Mouse (Mus musculus) embryo, embryonic 10.5 days (tissue): ENCODE results near the gene Mast3.

Source experiments
- DNase-seq: peaks from one replicate; pipeline ENCODE4 v3.0.0-alpha.2; 2015; ENCODE audit warnings: low spot score

Gene Mast3

DNA sequence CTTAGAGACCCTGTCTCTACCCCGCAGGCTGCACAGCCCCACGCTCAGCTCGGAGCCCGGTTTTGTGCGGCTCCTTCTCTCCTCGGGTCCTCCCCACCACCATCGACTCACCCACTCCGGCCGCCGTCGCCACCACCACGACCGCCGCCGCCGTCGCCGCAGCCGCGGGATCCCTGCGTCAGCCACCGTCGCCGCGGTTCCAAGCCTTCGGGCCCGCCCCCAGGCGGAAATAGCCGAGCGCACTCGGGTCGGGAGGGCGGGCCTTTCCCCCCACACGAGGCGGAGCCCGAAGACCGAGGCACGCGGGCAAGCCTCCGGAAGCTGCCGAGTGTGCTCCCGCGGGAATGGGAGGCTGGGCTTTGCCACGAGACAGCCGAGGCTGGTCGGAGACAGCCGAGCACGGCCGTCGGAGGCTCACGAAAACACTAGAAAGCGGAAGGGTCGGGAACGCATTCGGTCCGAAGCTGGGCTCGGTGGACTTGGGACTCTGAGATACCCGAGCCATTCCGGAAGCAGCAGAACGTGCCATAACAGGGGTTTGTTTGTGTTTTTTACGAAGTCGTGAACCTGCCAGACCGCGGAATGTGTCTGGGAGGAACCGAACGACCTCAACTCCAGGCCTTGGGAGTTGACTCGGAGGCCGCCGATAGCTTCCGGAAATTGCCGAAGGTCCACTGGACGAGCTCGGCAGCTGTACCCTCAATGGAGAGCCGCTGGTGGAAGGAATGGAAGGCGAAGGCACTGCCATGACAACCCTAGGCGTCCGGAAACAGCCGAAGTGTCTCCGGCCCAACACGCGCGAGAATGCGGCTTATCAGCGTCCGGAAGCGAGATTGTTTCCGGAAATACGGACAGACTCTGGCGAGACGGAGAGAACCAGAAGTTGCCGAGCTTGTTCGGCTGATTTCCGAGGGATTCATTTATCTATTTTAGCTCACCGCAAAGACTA is 28.1 kb downstream of the Mast3 start, which contains the start of gene Pik3r2:
TSS of gene Pik3r2 (minus strand) at position 218 of the 949 bp plus-strand sequence.
- peak; percentile 98 for DNase-seq

DNA sequence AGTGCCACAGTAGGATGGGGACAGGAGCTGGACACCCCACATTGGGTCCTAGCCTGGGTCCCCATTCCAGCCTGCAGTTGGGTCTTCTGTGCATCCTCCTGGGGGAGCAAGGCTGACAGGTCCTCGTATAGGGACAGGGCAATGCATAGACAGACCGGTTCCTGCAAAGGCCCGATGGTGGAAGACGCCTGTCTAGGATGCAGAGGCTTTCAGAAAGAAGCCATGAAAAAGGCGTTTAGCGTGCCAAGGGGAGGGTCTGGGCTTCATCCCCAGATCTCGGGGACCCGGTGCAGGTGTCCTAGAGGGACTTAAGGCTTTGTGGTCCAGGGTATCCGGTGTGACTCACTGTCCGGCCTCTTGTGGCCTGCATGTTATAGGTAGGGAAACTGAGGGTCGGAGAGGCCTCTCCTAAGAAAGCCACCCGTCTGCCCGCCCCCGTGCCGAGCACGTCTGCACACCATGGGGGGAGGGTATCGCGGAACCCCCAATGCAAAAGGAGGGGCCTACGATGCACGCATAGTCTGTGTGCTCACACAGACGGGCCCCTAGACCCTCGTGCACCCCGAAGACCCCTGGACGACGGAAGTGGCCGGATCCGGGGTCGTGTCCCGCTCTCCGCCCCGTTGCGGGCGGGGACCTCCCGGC is 28.9 kb downstream of the Mast3 start:
- no peak for DNase-seq

DNA sequence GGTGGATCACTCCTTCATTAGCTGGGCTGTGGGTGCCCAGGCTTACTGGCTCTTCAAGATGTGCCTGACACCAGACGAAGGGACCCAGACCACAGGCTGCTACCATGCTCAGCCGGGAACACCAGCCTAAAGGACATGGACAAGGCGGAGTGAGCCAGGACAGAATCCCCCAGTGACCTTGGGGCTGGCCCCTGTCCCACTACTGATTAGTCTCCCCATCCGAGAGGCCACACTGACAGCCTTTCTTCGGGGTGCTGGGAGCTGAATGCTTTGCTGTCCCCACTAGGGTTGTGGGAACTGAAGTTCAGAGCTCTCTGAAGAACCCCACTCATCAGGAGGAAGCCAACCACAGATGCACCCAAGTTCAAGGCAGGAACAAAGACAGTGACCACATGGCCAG is 29.6 kb downstream of the Mast3 start:
- DNase-seq: no peak

DNA sequence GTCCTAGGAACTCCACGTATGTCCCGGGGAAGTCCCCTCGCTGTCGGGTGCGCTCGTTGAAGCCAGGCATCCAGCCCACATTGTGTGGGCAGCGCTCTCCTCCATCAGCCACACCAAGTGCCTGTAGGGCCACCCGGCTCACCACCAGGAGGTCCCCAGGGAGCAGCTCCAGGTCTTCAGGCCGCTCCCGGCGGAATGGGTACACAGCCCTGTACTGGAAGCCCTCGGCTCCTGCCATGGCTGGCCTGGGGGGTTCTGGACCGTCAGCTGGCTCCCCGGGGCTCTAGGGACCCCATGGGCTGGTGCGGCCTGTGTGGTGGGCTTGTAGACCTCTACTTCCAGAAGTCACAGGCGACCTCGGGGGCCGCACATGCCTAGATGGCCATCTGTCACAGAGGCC is 30.1 kb downstream of the Mast3 start:
- no peak for DNase-seq

DNA sequence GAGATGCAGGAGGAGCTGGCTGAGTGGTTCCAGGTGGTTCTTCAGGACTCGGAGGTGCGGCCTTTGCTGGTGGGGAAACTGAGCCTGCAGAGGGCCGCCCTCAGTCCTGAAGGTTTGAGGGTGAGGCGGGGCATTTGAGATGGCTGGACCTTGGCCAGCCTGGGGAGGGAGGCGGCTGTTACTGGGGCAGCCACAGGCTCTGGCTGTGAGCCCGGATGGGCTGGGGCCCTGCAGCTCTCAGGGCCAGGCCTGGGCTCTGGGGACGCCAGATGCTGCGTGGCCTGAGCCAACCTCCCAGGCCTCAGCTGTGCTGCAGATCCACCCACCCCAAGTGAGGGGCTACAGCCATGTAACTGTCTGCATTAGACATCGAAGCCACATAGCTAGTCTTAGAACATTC is 31.0 kb downstream of the Mast3 start:
- no peak for DNase-seq

DNA sequence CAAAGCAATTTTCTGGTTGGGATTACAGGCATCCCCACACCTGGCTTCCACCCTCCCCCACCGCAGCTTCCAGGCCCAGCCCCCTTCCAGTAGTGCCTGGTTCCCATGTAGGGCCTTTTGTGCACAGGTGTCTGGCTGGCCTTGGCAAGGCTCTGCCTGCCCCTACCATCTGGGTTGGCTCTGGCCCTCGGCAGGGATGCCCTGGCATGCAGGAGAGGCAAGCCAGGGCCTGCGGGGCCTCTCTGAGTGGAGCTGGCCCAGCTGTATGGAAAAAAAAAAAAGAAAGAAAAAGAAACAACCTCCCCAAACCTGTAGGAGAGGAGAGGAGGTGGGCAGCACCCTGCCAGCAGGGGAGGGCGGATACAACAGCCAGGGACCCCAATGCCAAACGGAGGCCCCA is 31.4 kb downstream of the Mast3 start:
- DNase-seq: no peak

DNA sequence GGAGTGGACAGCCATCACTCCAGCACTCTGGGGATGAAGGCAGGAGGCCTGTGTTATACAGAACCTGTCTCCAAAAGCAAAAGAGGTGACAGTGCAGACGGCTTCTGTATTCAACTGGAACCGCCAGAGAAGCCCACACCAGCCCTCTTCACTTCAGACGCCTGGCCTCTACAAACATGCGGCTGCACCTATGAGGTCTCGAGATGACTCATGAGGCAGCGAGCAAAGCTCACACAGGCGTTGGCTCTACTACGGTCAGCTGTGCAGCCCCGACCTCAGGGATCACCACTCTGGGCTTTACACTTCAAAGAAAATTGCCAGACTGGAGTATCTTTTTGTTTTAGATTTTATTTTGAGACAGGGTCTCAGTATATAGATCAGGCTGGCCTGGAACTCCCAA is 32.0 kb downstream of the Mast3 start:
- DNase-seq: no peak

DNA sequence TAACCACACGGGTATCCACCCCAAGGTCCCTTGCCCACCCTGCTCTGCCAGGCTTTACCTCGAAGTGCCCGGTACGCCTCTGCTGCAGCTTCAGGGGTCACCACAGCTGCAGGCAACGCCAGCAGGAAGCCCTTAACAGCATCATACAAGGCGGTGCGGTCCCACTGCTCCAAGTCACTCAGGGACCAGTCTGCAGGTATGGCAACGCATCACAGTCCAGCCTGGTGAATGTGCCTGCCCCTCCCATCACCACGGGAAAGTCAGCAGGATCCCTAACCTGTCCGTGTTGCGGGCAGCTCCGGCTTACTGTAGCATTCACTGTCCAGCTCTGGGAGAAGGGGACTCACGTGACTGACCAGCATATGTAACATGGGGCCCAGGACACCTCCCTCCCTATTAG is 32.8 kb downstream of the Mast3 start:
- no peak for DNase-seq

DNA sequence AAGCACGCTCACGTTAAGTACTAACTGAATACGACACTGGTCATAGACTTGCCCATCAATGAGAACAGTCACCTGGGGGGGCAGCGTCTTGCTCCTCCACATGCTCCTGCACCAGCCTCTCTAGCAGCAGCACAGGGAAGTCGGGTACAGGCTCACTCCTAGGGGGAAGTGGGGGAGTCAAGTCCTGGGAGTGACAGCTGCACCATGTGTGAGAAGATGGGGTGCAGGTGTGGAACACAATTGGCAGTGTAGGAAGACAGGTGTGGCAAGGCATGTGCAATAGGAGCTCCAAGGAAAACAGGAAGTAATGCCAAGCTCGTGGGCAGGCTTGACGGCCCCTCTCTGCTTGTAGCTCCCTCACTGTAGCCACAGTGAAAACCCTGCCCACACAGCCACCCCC is 33.6 kb downstream of the Mast3 start:
- no peak for DNase-seq

DNA sequence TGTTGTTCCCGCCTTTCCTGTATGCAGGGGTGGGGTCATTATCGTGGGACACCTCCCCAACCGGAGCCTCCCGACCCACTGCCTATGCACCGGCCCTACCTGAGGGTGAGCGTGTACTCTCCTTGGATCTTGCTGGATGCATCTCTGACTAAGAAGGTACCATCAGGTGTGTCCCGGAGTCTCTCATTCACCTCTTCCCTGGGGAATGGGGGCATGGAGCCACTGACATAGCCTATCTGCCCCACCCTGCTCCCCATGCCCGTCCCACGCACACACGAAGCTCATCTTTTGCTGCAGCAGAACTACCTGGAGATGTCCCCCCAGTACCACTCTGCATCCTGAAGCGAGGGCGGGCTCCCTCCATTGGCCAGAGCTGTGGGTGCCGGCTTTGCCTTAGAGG is 34.1 kb downstream of the Mast3 start:
- DNase-seq: no peak

DNA sequence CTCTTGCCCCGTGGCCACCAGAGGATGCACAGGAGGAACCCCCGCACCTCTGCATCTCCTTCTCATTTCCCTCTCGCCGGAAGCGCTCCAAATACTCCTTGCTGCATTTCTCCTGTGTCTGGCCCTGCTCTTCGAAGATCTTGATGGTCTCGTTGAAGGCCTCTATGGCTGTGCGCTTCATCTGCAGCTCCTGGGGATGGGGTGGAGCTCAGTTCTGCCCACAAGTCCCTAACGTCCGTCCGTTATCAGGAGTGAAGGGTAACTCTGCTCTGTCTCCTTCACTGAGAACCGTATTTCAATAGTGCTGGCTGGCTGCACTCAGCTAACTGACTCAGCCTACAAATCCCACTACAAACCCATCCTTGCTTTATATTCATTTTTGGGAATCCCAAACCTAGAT is 35.0 kb downstream of the Mast3 start:
- DNase-seq: no peak

DNA sequence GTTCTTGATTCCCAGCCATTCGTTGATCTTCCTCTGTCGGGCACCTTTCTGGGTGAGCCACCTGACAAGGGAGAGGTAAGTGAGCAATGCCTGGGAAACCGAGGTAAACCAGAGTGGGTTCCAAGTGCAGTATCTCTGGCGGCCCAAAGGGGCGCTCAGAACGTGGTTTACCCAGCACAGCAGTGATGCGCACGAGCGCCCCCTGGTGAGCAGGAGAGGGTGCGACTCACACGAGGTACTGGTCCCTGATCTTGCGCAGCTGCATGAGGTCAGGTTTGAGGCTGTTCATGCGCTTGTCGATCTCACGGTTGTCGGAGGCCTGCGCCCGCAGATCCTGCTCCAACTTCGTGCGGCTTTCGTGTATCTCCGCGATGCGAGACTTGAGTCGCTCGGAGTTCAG is 35.5 kb downstream of the Mast3 start:
- peak; percentile 97 for DNase-seq

DNA sequence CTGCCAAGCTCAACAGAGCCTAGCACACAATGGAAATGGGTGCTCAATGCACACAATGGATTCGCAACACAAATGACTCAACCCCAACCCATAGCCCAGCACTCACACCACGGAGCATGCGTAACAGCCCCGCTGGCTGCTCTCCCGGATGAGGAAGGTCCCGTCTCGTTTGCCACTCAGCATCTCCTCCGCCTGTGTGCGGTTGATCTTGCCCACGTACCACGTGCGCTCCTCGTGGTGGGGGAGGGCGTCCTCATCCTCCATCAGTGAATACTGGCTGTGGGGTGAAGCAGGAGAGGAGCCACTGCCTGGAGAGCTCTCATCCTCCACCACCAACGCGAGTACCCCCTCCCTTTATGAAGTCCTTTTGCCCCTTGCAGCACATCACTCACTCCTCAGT is 35.9 kb downstream of the Mast3 start:
- DNase-seq: no peak

DNA sequence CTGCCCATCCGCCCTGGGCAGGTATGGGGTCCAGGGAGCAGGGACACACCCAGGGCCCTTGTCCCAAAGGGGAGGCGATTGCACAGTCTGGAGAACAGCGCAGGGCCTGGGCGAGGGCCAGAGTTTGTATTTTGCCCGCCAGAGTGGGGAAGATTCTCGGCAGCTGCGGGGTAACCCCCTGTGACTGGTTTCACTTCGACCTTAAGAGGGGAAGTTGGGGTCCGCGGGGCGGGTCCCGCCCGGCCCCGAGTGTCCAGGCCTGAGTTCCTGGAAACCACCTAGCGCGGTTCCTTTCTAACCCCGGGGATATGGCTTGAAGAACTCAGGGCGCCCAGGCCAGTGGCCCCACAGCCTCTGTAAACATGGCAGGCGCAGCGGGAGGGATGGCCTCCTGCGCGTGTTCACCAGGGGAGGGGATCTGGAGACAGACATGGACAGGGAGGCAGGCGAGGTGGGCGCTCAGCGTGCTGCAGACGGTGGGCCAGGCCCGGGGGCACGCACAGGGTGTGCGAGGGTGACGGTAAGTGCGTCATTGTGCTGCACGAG is 36.5 kb downstream of the Mast3 start:
- DNase-seq: no peak

DNA sequence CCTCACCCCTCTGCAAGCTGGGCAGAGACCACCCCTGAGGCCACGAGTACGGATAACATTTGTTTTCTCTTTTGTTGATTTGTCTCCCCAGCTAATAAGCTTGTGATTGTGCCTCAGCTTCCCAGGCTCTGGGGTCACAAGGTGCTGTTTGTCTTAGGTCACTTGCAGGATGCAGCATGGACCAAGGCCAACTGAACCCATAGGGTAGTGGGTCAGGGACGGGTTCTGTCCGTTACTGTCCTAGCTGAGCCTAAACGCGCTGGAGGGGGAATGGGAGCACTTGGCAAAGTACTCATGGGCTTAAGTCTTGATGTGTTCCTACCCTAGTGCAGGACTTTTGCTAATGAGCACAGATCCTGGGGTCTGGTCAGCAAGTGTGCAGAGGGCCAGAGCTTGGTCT is 37.4 kb downstream of the Mast3 start:
- no peak for DNase-seq

DNA sequence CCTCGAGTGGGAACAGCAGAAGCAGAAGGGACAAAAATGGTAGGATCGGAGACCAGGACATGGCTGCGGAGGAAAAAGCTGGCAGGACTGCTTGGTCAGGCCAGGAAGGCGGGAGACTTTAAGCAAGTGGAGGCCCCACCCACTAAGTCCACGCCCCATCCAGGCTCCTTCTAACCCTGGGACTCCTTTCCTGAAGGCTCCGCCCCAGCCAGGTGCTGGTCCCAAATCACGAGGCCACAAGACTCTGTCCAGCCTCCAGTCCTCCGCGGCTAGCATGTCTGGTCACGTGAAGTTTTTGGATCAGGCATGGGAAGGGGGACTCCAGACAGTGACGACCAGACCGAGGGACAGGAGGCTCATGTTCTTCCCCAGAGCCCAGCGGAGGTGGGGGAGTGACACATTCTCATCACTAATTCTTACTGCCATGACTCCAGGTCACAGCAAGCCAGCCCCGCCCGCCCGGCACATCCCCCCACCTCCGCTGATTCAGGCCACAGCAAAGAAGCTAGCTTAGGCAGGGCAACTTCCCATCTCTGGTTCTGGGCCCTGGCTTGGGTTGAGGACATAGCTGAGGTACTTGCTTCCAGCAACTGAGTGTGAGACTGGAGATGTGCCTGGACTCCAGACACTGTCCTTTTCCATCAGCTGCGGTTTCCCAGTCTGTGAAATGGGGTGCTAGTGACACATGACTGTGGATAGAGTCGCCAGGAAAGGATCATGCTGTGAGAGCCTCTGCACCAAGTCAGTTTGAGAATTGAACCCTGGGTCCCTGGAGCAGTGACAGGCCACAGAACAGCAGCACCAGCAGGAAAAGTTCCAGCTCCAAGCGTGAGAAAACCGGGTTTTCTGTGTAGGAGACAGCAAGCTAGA is 38.0 kb downstream of the Mast3 start:
- peak; percentile 81 for DNase-seq

DNA sequence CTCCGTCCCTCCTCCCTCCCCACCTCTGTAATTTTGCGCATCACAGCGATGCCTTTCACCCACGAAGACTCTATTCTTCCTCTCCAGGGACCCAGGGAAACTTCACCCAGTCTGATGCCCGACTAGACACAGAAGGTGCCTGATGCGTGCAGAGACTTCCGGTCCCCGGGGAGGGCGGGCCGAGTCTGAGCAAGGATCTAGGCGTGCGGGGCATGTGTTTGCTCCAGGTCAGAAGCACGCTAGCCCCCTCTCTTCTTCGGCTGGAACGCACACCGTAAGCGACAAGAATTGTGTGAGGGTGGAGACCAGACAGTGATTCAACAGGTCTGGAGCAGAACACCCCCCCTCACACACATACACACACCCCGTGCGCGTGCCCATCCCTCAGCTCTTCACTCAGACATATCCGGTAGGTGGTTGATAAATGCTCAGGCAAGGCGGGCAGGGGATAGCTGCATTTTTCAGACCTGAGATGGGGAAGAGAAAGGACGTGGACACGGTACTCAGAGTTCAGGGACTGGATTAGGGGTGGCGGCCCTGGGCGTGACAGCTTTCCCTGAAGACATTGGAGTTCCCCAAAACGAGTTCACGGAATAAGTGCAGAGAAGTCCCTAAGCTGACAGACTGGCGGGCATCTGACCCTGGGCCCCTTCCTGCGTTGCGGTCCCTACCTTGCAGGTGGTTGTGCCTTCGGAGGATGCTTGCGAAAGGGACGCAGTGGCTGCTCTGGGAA is 38.9 kb downstream of the Mast3 start:
- DNase-seq: peak; percentile 56

DNA sequence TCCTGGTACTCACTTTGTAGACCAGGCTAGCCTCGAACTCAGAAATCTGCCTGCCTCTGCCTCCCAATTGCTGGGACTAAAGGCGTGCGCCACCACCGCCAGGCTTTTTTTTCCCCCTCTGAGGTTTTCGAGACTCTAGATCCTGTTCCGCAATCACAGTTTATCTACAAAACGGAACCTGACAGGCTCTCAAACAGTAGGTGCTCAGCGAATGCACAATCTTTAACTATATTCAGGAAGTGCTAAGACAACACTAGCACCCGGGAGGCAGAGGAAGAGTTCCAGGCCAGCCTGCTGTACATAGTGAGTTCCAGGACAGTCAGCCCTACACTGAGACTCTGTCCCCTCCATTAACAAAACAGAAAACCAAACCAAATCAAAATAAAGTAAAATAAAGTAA is 39.5 kb downstream of the Mast3 start:
- DNase-seq: no peak

DNA sequence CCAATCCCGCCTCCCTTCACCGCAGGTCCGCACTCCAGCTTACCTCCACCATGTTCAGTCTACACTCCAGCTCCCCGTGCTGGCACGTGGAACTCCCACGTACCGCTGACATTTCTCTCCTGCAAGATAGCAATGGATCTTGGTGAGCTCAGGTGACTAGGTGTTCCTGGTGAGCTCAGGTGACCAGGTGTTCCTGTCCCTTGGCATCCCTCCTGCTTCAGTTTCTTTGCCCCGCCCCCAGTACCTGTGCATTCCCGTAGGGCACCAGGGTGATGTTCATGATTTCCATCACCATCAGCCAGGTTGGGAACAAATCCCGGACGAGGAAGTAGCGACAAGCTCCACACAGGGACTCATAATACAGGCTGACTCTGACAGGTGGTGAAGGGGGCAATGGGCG is 40.2 kb downstream of the Mast3 start:
- no peak for DNase-seq

DNA sequence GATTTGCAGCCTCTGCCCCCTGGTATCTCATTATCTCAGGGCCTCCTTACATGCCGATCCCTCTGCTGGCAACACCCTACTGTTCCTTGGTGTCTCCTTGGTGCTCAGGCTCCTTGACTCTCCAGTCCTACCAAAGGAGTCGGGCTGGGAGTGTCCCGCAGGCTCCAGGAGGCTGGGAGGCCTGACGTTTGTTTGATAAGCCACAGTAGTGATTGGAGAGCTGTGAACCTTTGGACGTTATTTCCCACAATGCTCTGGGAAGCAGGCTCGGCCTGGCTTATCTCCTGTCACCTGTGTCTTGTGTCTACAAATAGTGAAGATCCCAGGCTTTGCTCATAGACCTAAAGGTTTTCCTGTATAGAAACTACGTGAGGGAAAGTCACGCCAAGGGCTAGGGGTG is 40.8 kb downstream of the Mast3 start:
- no peak for DNase-seq

DNA sequence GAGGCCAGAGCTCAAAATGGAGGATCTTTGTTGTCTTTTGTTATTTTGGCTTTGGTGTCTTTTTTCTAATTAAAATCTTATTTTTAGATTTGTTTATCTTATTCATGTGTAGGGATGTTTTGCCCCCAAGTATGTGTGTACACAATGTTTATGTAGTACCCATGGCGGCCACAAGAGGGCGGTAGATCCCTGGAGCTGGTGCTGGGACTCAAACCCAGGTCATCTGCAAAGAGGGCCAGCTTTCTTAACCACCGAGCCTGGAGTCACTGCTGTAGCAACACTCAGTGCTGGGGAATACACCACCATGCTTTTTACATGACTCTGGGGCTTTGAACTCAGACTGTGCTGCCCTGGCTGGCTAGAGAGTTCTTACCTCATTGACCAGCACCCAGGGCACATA is 41.5 kb downstream of the Mast3 start:
- DNase-seq: peak; percentile 74

DNA sequence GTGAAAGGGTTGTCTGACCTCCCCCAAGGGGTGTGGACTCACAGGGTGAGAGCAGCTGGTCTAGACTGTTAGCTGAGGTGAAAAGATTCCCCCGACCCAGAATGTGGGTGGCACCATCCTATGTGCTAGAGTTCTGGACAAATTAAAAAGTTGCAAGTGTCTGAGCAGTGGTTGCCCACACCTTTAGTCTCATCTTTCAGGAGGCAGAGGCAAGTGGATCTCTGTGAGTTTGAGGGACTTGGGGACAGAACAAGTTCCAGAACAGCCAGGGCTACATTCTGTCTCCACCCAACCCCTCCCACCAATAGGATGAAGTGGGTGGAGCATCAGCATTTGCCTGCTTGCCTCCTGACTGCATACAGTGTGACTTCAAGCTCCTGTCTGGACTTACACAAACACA is 42.7 kb downstream of the Mast3 start:
- DNase-seq: no peak
